ENCODE assay signal across 23 mouse cellular contexts in genomic region chr1:170647971-170648514, GRCm38 (mm10). TPM values are rescaled to one million over a fixed set of nuclear protein-coding genes. Genes with fewer than 3 reads are reported as not detected.
DNase-seq lines count a peak whose midpoint lies in the region; ATAC-seq lines count a peak whose summit lies in the region.
"Had no signal": no experiment of that assay in that cellular context is flagged by ENCODE, and none has a peak within 500 bp of the region (broad histone marks: within the 10 kb centered on the region; RNA-seq: fewer than 3 reads in every experiment).

No protein-coding gene starts in this region.

- H3K4me1 ChIP-seq in embryonic facial prominence, embryonic 14.5 days (ENCODE audit: control insufficient read depth, insufficient read depth, low read length): peaks cover 25% of the 10 kb centered on the region; the same call in 1 of the 2 replicates
- H3K4me1 ChIP-seq in embryonic facial prominence, embryonic 10.5 days: peaks cover 28% of the 10 kb centered on the region
- peaks cover 67% of the 10 kb centered on the region for H3K4me1 ChIP-seq in heart, embryonic 12.5 days (replicated peaks)

- H3K27me3 ChIP-seq in embryonic facial prominence, embryonic 14.5 days (replicated peaks; ENCODE audit: control insufficient read depth, insufficient read depth, low read length): no peaks in the 10 kb centered on the region
- H3K27me3 ChIP-seq in embryonic facial prominence, embryonic 10.5 days (replicated peaks; ENCODE audit: low read depth, poor library complexity, severe bottlenecking): peaks cover 24% of the 10 kb centered on the region
- no peaks in the 10 kb centered on the region for H3K27me3 ChIP-seq in heart, embryonic 12.5 days (replicated peaks)
- H3K27me3 ChIP-seq: forebrain, embryonic 15.5 days; lung, embryonic 15.5 days had no signal

- H3K9ac ChIP-seq in embryonic facial prominence, embryonic 14.5 days (ENCODE audit: low read depth, low read length): 0 out of 2 replicates have a peak overlapping the region, but pooled peaks have one; percentile 8
- peak overlapping the region; percentile 55 for H3K9ac ChIP-seq in heart, embryonic 12.5 days
- H3K9ac ChIP-seq: forebrain, embryonic 15.5 days; hindbrain, embryonic 14.5 days; liver, embryonic 14.5 days; lung, embryonic 15.5 days had no signal

- no peak for DNase-seq in embryonic facial prominence, embryonic 14.5 days (ENCODE audit: low spot score)
- no peak for DNase-seq in embryonic facial prominence, embryonic 10.5 days (ENCODE audit: low spot score)
- DNase-seq in heart, postnatal 14 days: no peak
- peak; percentile 40 for DNase-seq in brain, adult 2 months (ENCODE audit: low read depth, low spot score)
- peak; percentile 4 for DNase-seq in heart, postnatal 4 days
- no peak for DNase-seq in frontal cortex, postnatal 25 days (ENCODE audit: low spot score in 2 of 2)
- DNase-seq: cerebellum, adult 11 months; kidney, adult 8-10 months; kidney, postnatal 14 days; left cerebral cortex, postnatal 4 days; lung, postnatal 4 days; right cerebral cortex, postnatal 4 days; thymus, postnatal 25 days had no signal

- no peak overlapping the region for H3K4me3 ChIP-seq in embryonic facial prominence, embryonic 14.5 days (ENCODE audit: low read depth, low read length)
- H3K4me3 ChIP-seq in embryonic facial prominence, embryonic 10.5 days: no peak overlapping the region
- no peak overlapping the region for H3K4me3 ChIP-seq in heart, embryonic 12.5 days
- H3K4me3 ChIP-seq: forebrain, embryonic 15.5 days; left cerebral cortex, adult 2 months; lung, embryonic 15.5 days; midbrain, embryonic 10.5 days had no signal

- 77% methylated on average over 6 of the region's 6 CpGs for WGBS in embryonic facial prominence, embryonic 14.5 days
- 86% methylated on average over 6 of the region's 6 CpGs for WGBS in embryonic facial prominence, embryonic 10.5 days
- 72% methylated on average over 6 of the region's 6 CpGs for WGBS in heart, embryonic 12.5 days

- 0 out of 2 replicates have a peak, but pooled peaks cover 5% of the 10 kb centered on the region for H3K36me3 ChIP-seq in embryonic facial prominence, embryonic 14.5 days (ENCODE audit: control insufficient read depth, insufficient read depth, low read length)
- no peaks in the 10 kb centered on the region; the same call in 1 of the 2 replicates for H3K36me3 ChIP-seq in embryonic facial prominence, embryonic 10.5 days (replicated peaks)
- peaks cover 27% of the 10 kb centered on the region for H3K36me3 ChIP-seq in heart, embryonic 12.5 days
- H3K36me3 ChIP-seq: G1E; lung, embryonic 15.5 days had no signal

- H3K27ac ChIP-seq in embryonic facial prominence, embryonic 14.5 days (replicated peaks; ENCODE audit: low read depth, low read length): no peak overlapping the region
- H3K27ac ChIP-seq in embryonic facial prominence, embryonic 10.5 days (replicated peaks): no peak overlapping the region
- H3K27ac ChIP-seq in heart, embryonic 12.5 days (ENCODE audit: poor library complexity, severe bottlenecking): peak overlapping the region; percentile 55; the same call in 1 of the 2 replicates
- H3K27ac ChIP-seq: forebrain, embryonic 15.5 days; hindbrain, embryonic 14.5 days; left cerebral cortex, adult 2 months; liver, embryonic 14.5 days; lung, embryonic 15.5 days; midbrain, embryonic 10.5 days; stomach, postnatal 0 days had no signal

- ATAC-seq in embryonic facial prominence, embryonic 14.5 days (ENCODE audit: low read depth): no peak
- no peak for ATAC-seq in heart, embryonic 12.5 days (ENCODE audit: insufficient number of reproducible peaks, low FRiP score)
- ATAC-seq: forebrain, embryonic 15.5 days had no signal

- intact Hi-C loops in heart, postnatal 14 days (cut with DNase I): no loop called here

- H3K9me3 ChIP-seq in embryonic facial prominence, embryonic 14.5 days (ENCODE audit: control insufficient read depth, low read length): no peaks in the 10 kb centered on the region
- no peaks in the 10 kb centered on the region for H3K9me3 ChIP-seq in embryonic facial prominence, embryonic 10.5 days
- no peaks in the 10 kb centered on the region for H3K9me3 ChIP-seq in heart, embryonic 12.5 days (replicated peaks)
- H3K9me3 ChIP-seq: forebrain, embryonic 15.5 days; G1E; lung, embryonic 15.5 days; midbrain, embryonic 10.5 days had no signal

- no peak overlapping the region for H3K4me2 ChIP-seq in embryonic facial prominence, embryonic 14.5 days (ENCODE audit: low read depth, low read length)
- peak overlapping the region; percentile 26 for H3K4me2 ChIP-seq in heart, embryonic 12.5 days
- H3K4me2 ChIP-seq: forebrain, embryonic 15.5 days; hindbrain, embryonic 14.5 days; lung, embryonic 15.5 days had no signal

RNA-seq across cellular contexts. Expression of gene Olfml2b, which starts 3.7 kb away (rescaled TPM):
- 43.7 and 46.6 TPM in 2 replicates for polyA plus RNA-seq in embryonic facial prominence, embryonic 14.5 days (2014; fragmentation: Nextera tagmentation; extraction: Ambion mirVana)
- polyA plus RNA-seq in embryonic facial prominence, embryonic 10.5 days (2016; fragmentation: Nextera tagmentation; extraction: Ambion mirVana): 5.5 and 6.0 TPM in 2 replicates
- polyA plus RNA-seq in heart, embryonic 12.5 days (2016; fragmentation: Nextera tagmentation; extraction: Ambion mirVana): 45.9 and 48.3 TPM in 2 replicates
- total RNA-seq in heart, postnatal 14 days (2021): 10 to 100 TPM; 16.6 to 17.3 TPM
- 10 to 100 TPM; 53.6 to 56.8 TPM for total RNA-seq in heart, postnatal 4 days (2021)
- total RNA-seq: monocyte, adult 5-6 weeks had no signal
- polyA plus RNA-seq: G1E had no signal

RNA-seq across cellular contexts. Expression of gene Nos1ap, which starts 58.4 kb away (rescaled TPM):
- polyA plus RNA-seq in embryonic facial prominence, embryonic 14.5 days (2014; fragmentation: Nextera tagmentation; extraction: Ambion mirVana): 6.6 and 7.7 TPM in 2 replicates
- polyA plus RNA-seq in embryonic facial prominence, embryonic 10.5 days (2016; fragmentation: Nextera tagmentation; extraction: Ambion mirVana): 6.5 and 8.9 TPM in 2 replicates
- 25.9 and 26.0 TPM in 2 replicates for polyA plus RNA-seq in heart, embryonic 12.5 days (2016; fragmentation: Nextera tagmentation; extraction: Ambion mirVana)
- 10 to 100 TPM; 21.8 to 24.0 TPM for total RNA-seq in heart, postnatal 14 days (2021)
- 10 to 100 TPM; 19.9 to 20.0 TPM for total RNA-seq in heart, postnatal 4 days (2021)

Comparison
In these comparisons a context has a peak if more than half of its experiments do, and no peak if none do; other contexts are left out.
1. DNase-seq: peak in brain, adult 2 months (single experiment) and heart, postnatal 4 days (single experiment); none in embryonic facial prominence, embryonic 14.5 days (single experiment), embryonic facial prominence, embryonic 10.5 days (single experiment), heart, postnatal 14 days (0 of 2) and frontal cortex, postnatal 25 days (0 of 2).